In genomic region chr2:63280911-63281310, GRCm38 (mm10) we compare ENCODE assay signal across 19 mouse cellular contexts.
DNase-seq lines count a peak whose midpoint lies in the region; ATAC-seq lines count a peak whose summit lies in the region.
"Had no signal": no experiment of that assay in that cellular context is flagged by ENCODE, and none has a peak within 500 bp of the region (broad histone marks: within the 10 kb centered on the region; RNA-seq: fewer than 3 reads in every experiment).

No protein-coding gene starts in this region.

- H3K4me1 ChIP-seq in kidney, embryonic 14.5 days (ENCODE audit: control insufficient read depth, insufficient read depth, low read length), result no peaks in the 10 kb centered on the region
- H3K4me1 ChIP-seq in limb, embryonic 10.5 days, result no peaks in the 10 kb centered on the region
- H3K4me1 ChIP-seq: embryonic facial prominence, embryonic 12.5 days; forebrain, embryonic 15.5 days; limb, embryonic 15.5 days; midbrain, embryonic 12.5 days; neural tube, embryonic 13.5 days had no signal

- no peak overlapping the region for H3K27ac ChIP-seq in kidney, embryonic 14.5 days (ENCODE audit: low read depth, low read length)
- H3K27ac ChIP-seq in limb, embryonic 10.5 days, result no peak overlapping the region
- H3K27ac ChIP-seq: embryonic facial prominence, embryonic 12.5 days; forebrain, embryonic 15.5 days; layer of hippocampus, adult 2 months; limb, embryonic 15.5 days; midbrain, embryonic 12.5 days; neural tube, embryonic 13.5 days had no signal

- H3K4me2 ChIP-seq in kidney, embryonic 14.5 days (replicated peaks; ENCODE audit: low read depth, low read length), result no peak overlapping the region
- H3K4me2 ChIP-seq: embryonic facial prominence, embryonic 12.5 days; forebrain, embryonic 15.5 days; limb, embryonic 15.5 days; midbrain, embryonic 12.5 days; neural tube, embryonic 13.5 days had no signal

- H3K9ac ChIP-seq in kidney, embryonic 14.5 days (ENCODE audit: low read depth, low read length), result no peak overlapping the region
- H3K9ac ChIP-seq: embryonic facial prominence, embryonic 12.5 days; forebrain, embryonic 15.5 days; limb, embryonic 15.5 days; midbrain, embryonic 12.5 days; neural tube, embryonic 13.5 days had no signal

- ATAC-seq in kidney, embryonic 14.5 days (ENCODE audit: low FRiP score, low TSS enrichment), result peak; percentile 91
- ATAC-seq: lung, postnatal 0 days had no signal

- DNase-seq in kidney, adult 11 months, result peak; percentile 12
- DNase-seq in kidney, adult 18-20 months, result no peak
- peak; percentile 11 to 25 for DNase-seq in kidney, postnatal 36 days
- DNase-seq in limb, embryonic 10.5 days (ENCODE audit: low spot score), result no peak
- DNase-seq in urinary bladder, postnatal 25 days (ENCODE audit: low spot score), result no peak
- DNase-seq in frontal cortex, postnatal 25 days (ENCODE audit: low spot score in 2 of 2), result no peak
- DNase-seq: adrenal gland, postnatal 36 days; cerebellum, adult 18-20 months; layer of hippocampus, postnatal 36 days had no signal

- H3K36me3 ChIP-seq in kidney, embryonic 14.5 days (ENCODE audit: control insufficient read depth, insufficient read depth, low read length), result no peaks in the 10 kb centered on the region
- no peaks in the 10 kb centered on the region for H3K36me3 ChIP-seq in limb, embryonic 10.5 days
- H3K36me3 ChIP-seq: embryonic facial prominence, embryonic 12.5 days; forebrain, embryonic 15.5 days; G1E; limb, embryonic 15.5 days; midbrain, embryonic 12.5 days; neural tube, embryonic 13.5 days had no signal

- no peak overlapping the region for H3K4me3 ChIP-seq in kidney, embryonic 14.5 days (ENCODE audit: low read length)
- H3K4me3 ChIP-seq in limb, embryonic 10.5 days, result no peak overlapping the region
- H3K4me3 ChIP-seq: embryonic facial prominence, embryonic 12.5 days; erythroblast, embryonic 14.5 days; forebrain, embryonic 15.5 days; layer of hippocampus, adult 2 months; limb, embryonic 15.5 days; midbrain, embryonic 12.5 days; neural tube, embryonic 13.5 days had no signal

- H3K9me3 ChIP-seq in kidney, embryonic 14.5 days (ENCODE audit: control insufficient read depth, low read length), result no peaks in the 10 kb centered on the region
- no peaks in the 10 kb centered on the region for H3K9me3 ChIP-seq in limb, embryonic 10.5 days (replicated peaks)
- H3K9me3 ChIP-seq: embryonic facial prominence, embryonic 12.5 days; forebrain, embryonic 15.5 days; G1E; limb, embryonic 15.5 days; midbrain, embryonic 12.5 days; neural tube, embryonic 13.5 days had no signal

- H3K27me3 ChIP-seq in kidney, embryonic 14.5 days (ENCODE audit: control insufficient read depth, insufficient read depth, low read length), result no peaks in the 10 kb centered on the region
- H3K27me3 ChIP-seq in limb, embryonic 10.5 days (ENCODE audit: low read depth, poor library complexity, severe bottlenecking), result no peaks in the 10 kb centered on the region
- H3K27me3 ChIP-seq: embryonic facial prominence, embryonic 12.5 days; forebrain, embryonic 15.5 days; limb, embryonic 15.5 days; midbrain, embryonic 12.5 days; neural tube, embryonic 13.5 days had no signal

Comparison
In these comparisons a context has a peak if more than half of its experiments do, and no peak if none do; other contexts are left out.
1. DNase-seq: peak in kidney, adult 11 months (single experiment) and kidney, postnatal 36 days (2 of 2); none in kidney, adult 18-20 months (single experiment), limb, embryonic 10.5 days (single experiment), urinary bladder, postnatal 25 days (single experiment) and frontal cortex, postnatal 25 days (0 of 2).